Mouse (Mus musculus) right cerebral cortex, postnatal 10 days (tissue): ENCODE measurements at regions not wholly inside any gene's neighbourhood (a gene's known extent, or its start where the extent isn't known, plus 50 kb on each side); places are given as distances from the start of the nearest gene placed in this dataset.

Source experiments
- DNase-seq, 2 experiments: peaks; one replicate each; pipeline ENCODE4 v3.0.0; 2021; ENCODE audit warnings: low spot score in 2 of 2

DNA sequence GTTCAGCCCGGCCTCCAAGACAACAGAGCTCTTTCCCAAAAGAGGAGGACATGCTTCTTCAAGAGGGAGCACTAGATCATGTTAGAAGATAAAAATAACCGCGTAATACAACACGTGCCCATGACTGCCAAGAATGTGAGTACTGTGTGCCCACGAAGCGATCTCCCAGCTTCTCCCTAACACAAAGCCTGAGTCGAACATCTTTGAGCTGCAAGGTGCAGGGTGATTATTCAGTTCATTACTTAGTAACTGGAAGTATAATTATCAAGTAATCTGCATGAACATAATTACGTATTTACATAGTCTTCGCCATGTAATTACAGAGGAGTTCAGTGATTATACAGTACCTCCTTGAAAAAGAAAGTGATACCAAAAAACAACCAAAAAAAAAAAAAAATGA, 269.7 kb downstream of the Efnb2 start:
- DNase-seq = peak; percentile 23 to 37

DNA sequence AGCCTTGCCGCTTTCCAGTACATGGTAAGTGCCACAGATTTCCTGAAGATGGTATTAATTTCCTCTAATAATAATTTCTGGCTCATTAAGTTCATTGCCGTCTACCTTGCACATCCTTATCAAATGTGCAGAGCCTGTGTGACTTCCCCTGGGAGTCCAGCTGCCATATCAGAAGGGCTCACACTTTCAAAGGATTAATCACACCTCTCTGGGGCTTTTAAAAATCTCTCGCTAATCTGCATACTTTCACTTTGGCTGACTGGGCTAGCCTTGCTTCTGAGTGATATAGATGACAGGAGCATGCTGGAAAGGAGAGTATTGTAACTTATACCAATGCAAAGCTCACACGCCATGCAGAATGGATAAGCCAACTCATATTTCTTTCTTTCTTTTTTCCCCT, 282.8 kb downstream of the Efnb2 start:
- DNase-seq = no peak

DNA sequence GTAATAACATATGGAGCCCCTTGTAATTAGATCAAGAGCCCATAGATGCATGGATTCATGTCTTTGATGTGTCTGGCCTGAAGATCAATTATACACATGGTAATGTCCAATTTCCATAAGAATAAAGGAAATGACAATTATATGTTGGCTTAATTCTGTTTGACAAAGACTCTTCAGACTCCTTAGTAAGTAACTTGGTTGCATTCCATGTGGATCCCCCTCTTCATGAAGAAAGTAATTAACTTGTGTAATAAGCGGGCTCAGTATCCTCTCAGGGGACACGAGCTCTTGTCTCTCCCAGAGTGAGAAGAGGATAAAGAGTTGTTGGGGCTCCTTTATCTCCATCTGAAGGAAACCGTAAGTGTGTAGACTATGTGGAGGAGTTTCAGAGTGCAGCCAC, 284.3 kb downstream of the Efnb2 start:
- DNase-seq = no peak

DNA sequence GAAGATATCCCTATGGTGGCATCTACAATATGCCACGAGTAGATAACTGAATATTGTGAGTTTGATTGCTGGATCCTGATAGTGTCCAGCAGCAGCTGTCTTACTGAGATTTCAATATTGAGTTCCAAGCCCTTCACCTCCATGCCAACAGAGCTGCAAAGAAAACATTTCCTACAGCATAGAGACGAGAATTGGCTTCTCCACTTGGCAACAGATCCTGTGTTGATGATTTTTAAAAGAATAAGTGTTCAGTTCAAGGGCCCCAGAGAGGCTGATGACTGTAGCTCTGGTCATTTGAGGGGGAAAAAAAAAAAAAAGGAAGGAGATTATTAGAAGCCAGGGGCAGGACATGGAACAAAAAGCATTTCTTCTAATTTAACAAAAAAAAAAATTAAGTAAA, 284.7 kb downstream of the Efnb2 start:
- no peak for DNase-seq

DNA sequence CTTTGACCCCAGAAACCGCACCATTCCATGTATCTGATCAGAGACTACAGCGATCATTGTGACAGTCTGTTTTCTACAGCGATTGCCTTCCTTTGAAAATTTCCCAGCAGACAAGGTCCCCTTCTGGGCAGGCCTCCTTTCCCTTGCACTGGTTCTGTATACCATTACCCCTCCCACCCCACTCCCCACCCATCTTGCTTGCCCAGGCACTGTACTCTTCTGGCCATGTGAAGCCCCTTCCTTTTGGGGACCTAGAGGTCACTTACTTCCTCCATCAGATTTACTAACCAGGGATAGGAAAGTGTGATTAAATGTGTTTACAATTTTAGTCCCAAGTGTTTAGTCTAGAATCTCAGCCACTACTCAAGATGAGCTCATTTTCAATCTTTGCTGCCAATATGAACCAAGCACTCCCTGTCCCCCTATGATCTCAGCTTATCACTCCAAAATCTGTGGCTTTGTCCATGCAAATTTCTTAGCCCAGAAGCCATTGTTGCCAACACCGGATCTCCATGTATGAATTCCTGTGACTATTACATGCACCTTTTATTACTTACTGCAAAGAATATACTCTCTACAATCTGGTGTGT, 293.7 kb downstream of the Efnb2 start:
- no peak for DNase-seq

DNA sequence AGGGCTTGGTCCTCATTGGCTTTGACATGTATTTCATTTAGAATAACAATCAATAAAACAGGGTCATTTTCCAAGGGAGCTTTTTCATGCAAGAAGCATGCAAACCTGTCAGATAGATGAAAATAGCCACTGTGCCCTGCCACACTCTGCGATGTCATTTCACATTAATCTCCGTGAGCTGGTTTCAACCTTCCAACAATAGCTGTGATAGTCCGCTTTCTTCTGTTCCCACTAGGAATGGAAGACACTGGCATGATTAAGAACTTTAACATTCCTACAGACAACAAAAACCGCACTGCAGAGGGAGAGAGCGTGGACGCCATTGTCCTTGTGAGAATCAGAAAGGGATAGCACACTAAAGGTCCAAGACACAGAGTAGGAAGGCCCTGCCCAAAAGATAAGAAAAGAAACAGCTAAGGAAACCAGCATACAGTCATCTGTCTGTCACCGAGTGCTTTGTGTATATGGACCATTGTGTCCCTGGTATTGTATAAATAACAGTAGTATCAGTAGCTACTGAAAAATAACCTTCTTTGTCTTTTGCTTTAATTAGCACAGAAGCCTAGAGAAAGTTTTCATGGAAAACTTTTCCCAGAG, 299.0 kb downstream of the Efnb2 start:
- DNase-seq = no peak

DNA sequence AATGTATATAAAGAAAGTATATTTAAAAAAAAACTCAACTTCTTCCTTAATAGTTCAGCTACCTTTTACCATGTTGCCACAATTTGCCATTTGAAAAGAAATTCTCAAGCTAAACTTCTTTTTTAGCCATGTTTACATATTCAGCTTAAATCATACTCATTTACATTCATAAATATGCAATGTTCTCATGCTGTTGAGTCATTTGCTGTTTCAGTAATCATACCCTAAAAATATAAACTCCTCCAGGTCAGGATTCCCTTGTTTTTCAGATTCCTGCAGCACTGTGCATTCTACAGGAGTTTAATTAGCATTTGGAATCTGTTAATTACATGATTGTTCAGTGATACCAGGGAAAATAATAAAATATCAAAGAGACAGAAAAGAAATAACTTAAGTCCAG, 300.5 kb downstream of the Efnb2 start:
- DNase-seq = no peak

DNA sequence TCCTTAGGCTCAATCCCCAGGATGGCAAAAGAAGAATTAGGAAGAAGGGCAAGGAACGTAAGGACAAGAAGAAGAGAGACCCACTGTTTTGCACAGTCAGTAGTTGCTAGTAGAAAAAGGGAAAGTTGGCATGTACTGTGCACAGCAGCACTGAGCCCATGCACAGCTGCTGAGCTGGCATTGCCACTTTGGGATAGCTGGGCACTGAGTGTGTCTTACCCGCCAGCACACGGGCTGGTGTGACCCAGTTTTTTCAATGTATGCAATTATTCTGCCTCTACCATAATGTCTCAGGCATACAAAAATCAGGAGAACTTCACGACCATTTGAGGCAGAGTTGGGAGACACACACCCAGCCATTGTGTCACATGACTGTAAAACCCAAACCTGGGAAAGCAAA, 306.1 kb downstream of the Efnb2 start:
- DNase-seq = no peak

DNA sequence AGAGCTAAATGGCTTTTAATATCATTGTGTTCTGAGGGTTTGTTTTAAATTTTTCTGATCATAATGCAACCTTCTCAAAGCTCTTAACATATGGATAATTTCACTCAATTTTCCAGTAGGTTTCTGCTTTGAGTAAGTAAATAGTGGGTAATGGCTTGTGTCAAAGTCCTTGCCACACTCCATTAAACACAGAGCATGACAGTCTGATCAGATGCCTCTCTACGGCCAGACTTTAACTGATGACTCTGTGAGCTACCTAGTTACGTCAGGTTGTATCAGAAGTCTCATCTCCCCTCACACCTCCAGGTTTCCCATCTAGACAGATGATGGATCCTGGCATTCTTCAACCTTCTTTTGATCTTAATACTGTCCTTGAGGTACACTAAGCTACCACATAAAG, 316.4 kb downstream of the Efnb2 start:
- DNase-seq = no peak

DNA sequence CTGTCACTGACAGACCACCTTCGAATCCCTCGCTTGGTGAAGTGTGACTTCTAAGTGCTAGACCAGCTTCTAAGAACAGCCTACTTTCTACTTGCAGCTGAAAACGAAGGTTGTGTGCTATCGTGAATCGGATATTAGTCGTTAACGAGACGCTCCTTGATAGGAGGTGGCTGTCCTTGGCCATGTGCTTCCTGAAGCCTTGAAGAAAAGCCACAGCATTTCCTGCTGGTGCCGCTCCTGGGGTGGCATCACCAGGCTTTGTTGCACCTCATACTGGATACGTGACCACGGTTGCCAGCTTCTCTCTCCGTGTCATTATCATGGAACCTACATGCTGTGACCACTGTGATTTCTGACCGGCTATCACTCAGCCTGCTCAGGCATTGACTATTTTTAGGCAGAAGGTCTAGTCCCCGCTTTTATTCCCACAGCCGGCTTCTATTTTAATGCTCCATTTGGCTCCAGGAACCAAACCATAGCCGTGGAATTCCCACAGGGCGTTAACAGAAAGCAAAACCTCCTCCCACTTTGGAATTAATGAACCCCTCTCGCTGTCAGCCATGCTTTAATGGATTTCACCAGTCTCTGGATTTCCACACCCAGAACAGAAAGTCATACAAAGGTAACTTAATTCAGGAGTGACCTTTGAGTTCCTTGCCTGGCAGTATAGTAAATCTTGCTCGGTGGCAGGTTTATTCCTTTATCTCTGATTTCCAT, 325.6 kb downstream of the Efnb2 start:
- DNase-seq = no peak

DNA sequence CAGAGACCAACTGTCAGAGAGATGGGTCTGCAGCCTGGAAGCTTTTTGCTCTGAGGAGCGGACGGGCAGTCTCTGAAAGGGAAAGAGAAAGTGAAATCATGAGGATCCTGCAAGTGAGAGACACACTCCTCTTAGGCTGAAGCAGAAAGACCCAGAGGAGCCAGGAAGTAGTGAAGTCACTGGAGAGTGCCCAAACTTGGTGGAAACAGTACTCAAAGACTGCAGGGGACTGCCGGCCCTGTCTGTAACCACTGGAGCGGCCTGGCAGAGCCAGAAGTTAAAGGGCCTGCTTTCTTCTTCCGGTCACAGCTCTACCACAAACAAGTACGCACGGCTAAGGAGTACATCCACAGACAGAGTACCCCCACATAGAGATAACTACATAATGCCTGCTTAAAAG, 326.5 kb downstream of the Efnb2 start:
- DNase-seq = no peak

DNA sequence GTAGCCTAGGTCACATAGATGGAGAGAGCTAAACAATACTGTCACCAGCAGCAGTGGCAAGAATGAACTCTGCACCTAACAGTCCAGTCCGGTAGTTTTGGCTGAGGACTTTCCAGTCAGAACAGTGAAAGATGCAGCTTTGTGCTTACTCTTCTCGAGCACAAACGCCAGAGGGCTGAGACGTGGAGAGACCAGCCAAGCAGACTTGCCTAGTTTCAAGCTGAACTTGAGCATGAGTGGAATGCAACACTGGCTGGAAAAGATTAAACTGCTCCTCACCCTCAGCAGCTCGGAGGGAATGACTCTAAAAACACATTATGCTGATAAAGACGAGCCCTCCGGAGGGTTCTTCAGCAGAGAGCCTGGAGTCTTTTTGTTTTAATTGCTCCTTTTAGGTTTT, 329.8 kb downstream of the Efnb2 start:
- no peak for DNase-seq

DNA sequence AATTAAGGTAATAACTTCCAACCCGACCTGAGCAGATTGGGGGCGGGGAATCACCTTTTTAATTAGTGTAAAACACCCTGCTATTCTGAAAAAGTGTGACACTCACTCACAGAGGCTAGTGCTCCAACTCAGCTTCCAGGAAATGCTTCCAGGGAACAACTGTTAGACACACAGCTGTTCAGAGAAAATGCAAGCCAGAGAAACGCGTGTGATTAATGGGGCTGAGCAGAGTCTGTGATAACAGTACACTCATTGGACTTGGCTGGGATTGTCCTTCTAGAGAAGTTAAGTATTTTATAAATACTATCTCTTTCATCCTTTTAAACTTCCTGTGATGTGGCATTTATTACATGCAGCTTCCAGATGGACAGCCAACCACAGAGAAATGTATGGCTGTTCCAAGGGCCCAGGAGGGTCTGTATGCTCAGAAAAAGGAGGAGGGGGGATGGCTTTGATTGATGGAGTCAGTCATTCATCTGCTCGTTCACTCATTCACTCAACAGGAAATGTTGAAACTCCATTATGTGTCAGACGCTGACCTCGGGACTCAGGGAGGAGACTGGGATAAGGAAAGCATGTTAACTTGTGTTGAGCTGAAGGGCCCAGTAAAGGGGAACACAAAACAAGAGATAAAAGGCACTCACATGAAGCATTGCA, 332.9 kb downstream of the Efnb2 start:
- DNase-seq = no peak

DNA sequence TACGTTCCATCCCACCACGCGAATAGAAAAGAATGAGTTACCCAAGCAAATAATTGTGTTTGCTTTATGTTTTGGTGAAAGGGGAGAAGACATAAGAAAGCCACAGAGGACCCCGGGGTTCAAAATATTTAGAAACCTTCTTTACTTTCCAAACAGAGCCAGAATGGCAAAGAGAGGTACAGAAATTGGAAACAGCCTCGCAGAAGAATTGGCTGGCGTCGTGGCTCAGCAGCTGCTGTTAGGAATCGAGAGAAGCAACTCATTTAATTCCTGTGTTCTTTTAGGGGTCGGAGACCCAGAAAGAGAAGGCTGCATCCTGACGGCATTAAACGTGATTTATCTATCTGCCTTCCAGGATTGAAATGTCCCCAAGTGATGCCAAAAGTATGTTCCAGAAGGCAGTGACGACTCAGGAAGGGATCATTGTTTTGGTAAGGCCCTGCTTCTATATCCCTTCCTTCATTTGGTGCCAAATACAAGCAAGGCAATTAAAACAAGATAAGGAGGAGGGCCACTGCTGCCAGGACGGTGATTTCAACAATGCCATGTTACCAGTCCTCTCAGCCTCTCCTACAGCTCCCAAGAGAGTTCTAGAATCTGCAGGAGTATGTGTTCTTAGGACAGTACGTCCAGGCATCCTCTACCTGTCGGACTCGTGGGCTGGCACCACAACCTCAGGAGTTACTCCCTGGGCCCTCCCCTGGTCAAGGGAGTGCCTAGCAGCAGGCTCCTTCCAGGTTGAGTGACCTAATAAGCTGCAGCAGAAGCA, 334.8 kb downstream of the Efnb2 start:
- no peak for DNase-seq

DNA sequence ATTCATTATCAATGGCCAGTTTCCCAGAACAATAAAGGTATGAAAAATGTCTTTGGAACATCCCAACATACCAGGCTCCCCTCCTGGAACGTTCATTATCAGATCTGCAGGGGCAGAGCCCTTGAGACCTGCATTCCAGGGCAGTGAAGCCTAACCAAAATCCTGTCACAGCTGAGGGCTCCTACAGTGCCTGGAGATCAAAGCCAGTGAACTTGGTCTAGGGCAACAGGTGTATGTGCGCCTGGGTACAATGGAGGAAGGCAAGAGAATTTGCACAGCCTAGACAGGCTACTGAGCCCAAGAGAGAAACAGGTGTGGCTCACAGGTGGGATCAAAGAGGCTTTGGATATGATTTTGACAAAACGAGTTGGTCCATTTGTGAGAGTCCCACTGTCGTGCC, 335.6 kb downstream of the Efnb2 start:
- no peak for DNase-seq

DNA sequence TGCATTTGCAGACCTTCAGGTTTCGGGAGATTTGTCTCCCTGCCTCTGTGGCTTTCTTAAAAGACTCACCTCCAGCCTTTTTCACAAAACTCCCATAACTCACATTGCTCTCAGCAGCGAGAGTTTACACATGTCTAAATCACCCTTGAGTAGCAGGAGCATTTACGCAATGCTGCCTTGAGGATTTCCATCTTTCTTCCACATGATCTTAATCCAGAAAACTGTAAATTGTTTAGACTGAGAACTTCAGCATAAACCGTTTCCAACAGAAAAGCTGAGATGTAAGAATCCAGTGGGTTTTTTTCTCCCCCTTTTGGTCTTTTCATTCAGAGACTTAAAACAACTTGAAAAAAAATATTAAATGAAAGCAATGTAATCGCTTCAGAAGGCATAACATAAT, 336.5 kb downstream of the Efnb2 start:
- no peak for DNase-seq

DNA sequence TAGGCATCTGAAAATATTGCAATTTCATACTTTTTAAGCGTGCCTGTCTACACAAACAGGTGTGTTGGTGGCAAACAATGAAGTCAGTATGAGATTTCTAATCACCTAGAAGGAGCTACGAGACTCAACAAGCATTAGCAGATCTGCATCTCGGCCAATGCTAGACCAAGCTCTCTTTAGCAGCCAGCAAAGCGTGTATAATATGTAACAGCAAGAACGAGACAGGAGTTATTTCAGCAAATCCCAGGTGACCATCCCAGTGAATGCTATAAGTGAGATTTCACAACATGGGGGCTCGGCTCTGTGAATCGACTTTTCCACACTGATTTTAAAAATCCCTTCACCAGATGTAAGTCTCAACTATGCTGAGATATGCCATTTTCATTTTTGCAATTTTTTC, 352.8 kb downstream of the Efnb2 start:
- DNase-seq = no peak

DNA sequence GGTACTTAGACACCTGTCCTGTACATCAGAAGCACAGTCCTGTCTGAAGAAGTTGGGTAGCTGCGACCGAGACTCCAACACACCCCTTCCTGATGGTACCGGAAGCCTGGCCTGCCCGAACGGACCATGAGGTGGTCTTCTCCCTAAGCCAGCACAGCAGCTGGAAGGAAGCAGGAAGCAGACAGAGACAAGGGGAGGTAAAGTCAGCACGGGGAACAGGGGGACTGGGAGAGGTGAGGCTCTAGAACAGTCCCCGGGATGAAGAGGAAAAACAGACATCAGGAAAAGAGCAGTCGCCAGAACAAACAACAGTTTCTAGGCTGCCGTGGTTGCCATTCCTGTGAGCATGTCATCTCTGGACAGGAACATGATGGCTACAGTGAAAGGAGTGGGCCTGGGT, 353.6 kb downstream of the Efnb2 start:
- DNase-seq = no peak

DNA sequence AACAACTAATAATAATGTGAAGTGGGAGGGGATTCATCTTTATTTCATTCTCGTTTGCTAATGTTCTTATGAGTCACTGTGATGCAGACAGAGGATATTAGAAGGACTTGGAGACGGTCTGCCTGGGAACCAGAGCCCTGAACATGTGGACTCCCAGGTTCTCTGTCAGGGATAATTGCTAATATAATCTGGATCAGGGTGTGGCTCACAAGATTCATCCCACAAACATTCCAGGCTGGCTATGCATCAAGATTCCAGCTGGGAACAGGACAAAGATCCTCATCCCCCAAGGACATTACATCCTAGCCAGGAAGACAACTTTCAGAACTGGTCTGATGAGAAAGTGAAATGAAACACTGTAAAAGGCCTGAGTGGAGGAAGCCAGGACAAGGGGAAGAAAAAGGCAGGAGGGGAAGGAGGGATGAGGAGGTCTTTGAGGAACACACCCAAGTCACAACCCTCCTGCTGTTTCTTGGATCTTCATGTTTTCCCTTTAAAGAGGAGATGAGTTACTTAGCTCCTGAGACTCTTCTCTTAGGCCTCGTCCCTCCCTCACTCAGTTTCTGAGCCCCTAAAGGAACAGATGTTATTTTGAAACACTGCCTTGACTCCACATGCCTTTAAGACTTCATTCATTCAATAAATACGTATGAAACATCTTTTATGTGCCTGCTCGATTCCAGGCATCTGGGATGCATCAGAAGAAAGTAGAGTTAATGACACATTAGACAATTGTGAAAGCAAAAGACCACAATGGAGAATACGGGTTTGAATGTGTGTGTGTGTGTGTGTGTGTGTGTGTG, 360.9 kb downstream of the Efnb2 start:
- DNase-seq = no peak

DNA sequence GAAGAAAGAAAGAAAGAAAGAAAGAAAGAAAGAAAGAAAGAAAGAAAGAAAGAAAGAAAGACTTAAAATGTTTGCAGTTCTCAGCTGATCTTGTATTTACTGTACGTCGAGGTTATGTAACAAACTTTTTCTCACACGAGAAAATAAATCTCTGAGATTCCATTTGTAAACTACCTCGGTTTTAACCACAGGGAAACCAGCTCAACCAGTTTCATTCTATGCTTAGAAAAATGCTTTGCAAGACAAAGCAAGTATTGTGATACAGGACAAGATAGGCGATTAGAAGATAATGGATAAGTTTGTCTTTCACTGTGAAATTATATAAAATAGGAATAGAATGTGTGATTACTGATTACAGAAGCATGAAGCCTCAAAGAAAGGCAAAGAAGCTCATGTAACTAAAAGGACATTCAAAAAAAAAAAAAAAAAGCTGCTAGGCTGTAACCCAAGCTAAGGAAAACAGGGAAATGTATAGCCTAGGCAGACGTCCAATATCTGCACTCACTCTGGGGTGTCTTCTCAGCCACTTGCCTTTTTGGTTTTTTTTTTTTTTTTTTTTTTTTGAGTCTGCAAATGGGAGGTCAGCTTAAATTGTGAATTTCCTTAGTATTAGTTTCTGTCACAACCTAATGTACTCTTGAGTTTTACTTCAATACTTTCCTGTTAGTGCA, 368.3 kb downstream of the Efnb2 start:
- DNase-seq = no peak

DNA sequence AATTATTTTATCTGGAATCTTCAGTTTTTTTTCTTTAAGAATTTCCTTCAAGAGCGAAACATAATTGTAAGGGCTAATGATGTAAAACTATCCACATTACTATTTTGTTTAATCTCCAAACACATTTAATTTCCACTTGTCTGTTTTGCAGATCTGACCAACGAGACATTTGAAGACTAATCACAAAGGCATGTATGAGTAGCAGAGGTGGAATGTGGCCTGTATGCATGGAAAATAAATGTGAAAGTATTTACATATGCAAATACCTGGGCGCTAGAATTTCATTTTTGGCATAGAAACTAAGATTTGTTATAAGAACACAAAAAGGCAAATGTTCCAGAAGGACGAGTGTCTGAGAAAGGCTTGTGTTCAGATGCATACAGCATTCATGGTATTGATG, 375.2 kb downstream of the Efnb2 start:
- DNase-seq = no peak
